Mouse (Mus musculus): ENCODE measurements around the gene 1700028P14Rik.
"Not testable (repeated sequence)": the region's sequence is repeated elsewhere in the genome, so short reads cannot be mapped to it uniquely, and the experiment has no call there.

Gene 1700028P14Rik

DNA sequence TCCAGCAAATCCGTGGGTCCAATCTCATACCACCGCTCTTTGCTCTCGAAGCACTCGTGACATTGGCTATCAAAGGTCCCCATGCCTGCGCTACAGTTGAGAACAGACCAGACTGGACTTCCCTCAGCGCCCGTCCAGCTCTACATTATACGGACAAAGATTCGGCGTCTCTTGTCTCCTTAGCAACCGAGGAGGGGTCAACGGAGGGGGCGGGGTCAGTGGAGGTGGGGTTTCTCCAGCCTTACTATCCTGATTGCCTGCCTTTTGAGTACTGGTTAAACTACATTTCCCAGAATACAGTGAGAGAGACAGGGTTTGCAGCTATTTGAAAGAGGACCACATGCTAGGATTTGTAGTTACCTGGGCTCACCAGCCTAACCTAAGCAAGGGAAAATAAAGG is at the start of gene 1700028P14Rik:
Gene 1700028P14Rik, minus strand, starts transcription at position 169 of the 400 bp plus-strand sequence.
- DNase-seq, result peak; percentile 81 to 86

DNA sequence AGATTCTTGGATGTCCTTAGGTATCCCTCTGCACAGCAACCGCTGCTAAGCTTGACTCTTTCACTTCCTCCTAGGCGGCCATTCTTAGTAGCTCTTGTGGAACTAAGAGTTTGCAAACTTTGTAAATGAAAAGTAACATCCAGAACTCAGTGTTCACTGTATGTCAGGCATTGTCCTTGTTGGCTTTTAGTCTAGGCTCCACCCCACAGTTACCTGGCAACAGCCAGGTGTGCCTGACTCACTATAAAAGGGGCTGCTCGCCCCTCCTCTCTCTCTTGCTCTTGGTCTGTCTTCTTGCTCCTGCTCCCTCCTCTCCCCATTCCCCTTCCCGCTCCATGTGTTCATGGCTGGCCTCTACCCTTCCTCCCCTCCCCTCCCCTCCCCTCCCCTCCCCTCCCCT is 46.5 kb upstream of the 1700028P14Rik start:
- DNase-seq, result no peak

DNA sequence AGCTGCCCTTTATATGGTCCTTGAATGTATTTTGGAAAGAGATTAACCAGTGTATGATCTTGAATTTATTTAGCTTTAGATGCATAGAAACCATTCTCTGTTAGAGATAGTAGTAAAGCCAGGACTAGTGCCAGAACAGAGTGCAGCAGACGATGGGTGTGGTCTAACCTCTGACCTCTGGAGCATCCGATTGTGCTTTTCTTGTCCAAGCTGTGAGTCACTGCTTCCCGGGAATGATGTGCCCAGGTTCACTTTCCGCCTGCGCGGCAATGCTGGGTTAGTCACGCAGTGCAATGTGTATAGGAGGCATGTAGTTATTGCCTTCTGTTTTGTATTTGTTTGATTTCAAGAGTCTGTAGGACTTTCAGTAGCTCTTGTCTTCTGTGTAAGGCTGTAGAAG is 45.8 kb upstream of the 1700028P14Rik start:
- peak; percentile 49 to 53 for DNase-seq

DNA sequence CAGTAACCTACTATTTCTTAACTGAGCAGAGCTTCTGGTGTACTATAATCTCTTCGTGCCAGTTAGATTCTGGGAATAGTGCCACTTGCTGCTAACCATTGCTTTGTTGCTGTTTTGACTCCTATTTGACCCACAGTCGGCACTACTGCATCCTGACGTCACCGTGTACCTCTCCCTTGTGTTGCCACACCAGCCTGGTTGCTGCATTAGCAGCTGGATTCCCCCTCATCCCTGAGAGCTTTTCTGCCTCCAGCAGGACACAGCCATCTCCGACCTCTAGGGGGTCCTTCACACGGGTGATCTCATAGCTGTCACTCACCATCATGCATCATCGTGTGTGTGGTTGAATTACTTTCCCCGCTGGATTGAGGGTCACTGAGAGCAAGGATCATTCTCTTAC is 45.2 kb upstream of the 1700028P14Rik start:
- DNase-seq, result no peak

DNA sequence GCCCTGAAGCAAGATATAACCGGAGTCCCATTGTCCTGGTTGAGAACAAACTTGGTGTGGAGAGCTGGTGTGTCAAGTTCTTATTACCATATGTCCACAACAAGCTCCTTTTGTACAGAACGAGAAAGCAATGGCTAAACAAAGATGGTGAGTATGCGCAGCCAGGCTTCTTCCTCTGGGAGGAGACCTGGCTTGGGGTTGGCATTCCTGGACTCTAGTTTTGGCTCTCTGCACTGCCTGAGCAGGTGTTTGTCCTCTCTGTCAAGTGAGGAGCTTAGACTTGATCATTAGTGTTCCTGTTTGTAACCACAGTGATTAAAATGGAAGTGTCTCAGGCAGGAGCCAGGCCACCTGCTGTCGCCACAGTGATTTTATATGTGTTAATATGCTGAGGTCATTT is 41.7 kb upstream of the 1700028P14Rik start:
- no peak for DNase-seq

DNA sequence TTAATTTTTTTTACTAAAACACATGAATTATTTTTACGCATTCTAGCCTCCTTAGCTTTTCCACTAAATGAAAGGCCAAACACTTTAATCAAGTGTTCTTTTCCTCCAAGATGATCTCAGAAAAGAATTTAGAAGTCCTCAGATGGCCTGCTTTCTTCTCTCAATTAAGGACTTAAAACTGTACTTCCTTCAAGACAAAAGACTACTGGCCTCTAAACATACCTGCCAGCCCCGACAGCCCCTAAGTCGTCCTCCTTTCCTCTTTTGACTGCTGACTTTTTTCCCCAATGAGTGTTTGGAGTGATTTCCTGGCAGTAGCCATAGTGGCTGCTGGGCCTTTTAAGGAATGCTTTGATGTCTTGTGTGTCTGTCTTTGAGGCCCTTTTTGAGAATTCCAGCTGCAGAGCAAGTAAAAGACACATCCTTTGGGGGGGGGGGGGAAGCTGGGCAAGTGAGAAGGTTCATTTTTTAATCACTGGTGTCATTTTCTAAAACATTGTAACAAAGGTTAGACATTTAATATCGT is 35.9 kb upstream of the 1700028P14Rik start:
- DNase-seq, result no peak

DNA sequence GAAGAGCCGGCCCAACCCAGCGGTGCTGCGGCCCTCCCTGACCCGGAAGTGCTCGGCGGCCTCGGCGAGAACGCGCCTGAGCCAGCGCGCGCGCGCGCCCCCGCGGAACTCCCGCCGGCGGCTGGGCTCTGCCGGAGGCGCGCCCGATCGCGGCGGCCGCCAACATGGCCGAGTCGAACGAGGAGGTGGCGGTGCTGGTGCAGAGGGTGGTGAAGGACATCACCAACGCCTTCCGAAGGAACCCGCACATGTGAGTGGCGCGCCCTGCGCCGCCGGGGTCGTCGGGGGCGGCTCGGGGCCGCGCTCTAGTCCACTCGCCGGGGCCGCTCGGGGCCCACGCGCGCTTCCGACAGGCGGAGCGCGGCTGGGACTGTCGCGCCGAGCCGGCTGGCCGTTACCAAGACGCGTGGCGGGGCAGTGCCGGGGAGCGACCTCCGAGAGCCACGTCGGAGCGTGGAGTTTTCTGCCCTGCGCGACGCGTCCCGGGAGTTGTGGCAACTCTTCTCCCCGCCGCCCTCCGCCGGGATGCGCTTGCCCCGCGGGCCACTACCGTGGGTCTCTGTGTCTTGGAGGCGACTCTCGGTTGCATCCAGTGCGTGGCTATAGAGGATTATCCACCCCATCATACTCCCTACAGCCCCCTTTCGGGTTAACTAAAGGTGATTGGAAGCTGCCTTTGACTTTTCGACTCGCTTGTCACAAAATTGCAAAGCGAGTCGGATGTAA is 34.8 kb upstream of the 1700028P14Rik start, which contains the start of gene Ptar1:
Gene Ptar1, plus strand, starts transcription at position 134 of the 726 bp plus-strand sequence.
- DNase-seq, result peak; percentile 89 to 96

DNA sequence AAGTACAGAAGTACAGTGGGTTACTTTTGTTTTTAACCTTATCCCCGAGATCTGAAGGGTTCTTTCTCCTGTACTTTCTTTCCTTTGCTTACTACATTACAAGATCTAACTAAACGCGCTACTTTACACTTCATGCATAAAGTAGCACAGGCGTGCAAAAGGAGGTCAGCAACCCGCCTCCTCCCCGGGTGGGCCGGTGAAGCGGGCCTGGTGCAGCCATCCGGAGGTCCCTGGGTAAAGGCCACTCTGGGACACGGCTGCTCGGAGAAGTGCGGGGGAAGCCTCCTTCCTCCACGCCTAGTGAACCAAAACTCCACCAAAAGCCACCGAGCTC is 34.3 kb upstream of the 1700028P14Rik start:
- DNase-seq, result no peak

DNA sequence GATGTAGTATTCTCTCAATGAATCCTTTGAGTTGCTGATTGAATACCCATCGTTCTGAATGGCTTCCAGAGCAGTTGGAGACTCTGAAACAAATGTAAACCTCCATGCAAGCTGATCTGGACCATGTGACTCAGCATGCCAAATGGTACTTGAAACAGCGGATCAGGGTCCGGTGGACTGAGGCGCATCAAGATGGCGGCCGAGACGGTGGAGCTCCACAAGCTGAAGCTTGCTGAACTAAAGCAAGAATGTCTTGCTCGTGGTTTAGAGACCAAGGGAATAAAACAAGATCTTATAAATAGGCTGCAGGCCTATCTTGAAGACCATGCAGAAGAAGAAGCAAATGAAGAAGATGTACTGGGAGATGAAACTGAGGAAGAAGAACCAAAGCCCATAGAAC is 23.0 kb upstream of the 1700028P14Rik start:
- not testable (repeated sequence) for DNase-seq

DNA sequence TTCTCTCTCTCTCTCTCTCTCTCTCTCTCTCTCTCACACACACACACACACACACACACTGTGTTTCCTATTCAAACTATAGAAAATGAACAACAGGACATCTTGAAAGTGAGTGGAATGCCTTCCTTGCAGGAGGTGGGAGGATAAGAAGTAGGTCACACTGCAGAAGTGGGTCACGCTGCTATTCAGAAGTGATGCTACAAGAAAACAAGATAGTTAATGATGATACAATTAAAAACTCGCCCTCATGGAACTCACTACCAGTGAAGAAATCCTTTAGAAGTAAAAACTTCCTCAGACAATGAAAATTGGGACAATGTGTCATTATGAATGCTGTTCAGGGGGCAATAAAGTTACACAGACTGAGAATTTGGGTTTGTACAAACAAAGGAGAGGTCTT is 20.4 kb upstream of the 1700028P14Rik start:
- DNase-seq, result no peak

DNA sequence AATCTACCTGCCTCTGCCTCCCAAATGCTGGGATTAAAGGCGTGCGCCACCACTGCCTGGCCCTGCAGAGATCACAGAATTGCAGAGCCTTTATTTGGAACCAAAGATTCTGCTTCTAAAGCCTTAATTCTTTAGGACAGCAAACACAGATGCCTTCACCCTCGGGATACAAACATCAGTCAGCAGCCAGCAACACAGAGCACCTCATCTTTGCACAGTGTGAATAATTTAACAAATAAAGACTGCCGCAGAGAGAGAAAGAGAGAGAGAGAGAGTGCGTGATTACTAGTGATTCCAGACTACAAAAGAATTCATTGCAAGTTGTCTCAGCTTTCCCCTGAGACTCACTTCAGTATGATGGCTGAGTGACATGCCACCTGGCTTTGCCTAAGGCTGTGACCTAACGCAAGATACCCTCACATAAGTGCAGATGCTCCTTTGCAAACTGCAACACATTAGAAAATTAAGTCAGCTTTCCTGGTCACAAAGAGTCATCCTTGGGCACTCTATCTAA is 15.6 kb upstream of the 1700028P14Rik start:
- no peak for DNase-seq

DNA sequence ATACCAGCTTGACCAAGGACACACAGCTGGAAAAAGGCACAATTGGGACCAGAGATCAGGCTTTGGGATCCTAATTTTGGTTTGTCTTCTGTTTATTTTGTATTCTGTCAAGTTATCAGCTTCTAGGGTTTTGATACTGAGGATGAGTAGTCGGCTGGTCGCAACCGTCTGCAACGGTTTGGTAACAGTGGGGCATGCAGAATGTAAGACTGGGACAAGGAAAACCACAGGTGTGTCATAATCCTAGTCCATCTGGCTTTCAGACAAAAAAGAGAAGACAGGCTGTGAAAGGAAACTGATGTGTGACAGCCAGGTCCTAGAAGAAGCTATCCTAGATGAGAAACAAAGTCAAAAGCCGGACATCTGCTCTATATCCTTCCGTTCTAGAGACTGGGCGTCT is 11.5 kb upstream of the 1700028P14Rik start:
- no peak for DNase-seq

DNA sequence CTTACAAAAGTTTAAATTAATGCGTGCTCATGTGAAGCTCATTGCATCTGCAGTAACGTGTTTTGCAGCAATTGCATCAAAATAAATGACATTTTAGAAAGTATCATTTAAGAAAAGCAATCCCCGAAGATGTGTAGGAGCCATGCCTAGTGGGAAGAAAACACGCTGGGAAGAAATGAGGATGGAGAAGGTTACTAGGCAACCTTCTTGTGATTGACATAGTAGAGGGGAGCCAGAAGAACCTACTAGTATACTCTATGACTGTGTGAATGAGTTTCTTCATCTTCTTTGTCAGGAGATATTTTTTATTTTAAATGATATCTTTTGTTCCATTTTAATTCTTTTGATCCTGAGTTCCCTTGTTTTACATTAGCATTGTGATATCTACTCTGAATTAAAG is 5.7 kb upstream of the 1700028P14Rik start:
- no peak for DNase-seq

DNA sequence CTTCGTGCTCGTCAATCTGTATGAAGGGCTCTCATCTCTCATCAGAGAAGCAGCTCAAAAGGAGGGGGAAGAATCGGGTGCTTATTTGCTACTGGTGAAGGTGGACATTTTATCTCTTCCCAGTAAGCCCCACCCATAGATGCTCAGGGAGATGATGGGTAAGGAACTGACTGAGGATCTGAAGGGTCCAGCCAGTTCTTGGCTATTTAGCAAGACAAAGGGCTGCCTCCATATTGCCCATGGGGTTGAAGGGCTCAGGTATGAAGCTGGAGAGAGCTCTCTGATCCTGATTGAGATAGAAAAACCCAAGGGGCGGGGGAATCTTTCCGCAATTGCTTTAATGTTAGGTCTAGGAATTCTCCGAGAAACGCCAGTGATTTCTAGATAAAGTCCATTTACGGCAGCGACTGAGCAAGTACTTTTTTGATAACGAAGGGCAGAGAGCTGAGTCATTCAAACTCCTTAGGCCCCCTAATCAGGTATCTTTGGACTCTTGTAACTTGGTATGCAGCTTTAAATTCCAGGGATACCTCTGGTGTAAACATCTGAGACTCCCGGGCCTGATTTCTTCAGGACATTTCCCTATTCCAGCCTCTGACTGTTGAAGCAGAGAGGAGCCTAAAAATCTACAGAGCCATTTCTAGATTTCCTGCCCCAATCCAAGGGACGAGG is 4.8 kb upstream of the 1700028P14Rik start:
- no peak for DNase-seq

DNA sequence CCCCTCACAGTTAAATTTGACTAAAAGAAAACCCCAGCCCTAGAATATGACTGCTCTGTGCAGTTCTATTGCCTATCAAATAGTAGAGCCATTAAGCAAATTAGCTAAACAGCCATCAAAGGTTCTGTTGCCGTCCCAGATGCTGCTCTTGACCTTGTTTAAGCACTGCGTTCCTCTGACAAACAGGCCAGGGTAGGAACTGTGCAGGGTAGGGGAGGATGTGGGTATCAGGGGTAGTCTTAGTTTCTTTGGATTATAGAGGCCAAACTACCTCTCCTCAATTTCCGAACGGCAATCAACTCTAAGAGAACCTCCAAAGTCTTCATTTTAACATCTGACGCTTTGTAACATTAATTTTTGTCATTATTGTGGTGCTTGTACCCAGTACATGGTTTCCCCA is 542 bp upstream of the 1700028P14Rik start:
- DNase-seq, result no peak

DNA sequence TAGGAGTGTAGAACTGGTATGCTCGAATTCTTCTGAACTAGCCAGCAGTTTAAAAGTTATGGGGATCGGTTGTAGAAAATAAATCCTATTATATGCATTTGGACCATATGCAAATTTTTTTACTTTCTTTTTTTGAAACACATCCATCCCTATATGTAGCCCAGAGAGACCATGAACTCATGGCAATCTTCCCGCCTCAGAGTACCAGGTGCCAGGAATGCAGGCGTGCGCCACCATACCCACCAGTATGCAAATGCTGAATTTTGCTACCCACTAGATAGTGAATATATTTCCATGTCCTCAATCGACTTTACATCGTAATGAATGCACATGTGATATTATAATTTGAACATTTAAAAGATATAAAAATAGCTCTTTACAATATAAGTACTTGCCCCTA is 5.3 kb downstream of the 1700028P14Rik start:
- DNase-seq, result no peak

DNA sequence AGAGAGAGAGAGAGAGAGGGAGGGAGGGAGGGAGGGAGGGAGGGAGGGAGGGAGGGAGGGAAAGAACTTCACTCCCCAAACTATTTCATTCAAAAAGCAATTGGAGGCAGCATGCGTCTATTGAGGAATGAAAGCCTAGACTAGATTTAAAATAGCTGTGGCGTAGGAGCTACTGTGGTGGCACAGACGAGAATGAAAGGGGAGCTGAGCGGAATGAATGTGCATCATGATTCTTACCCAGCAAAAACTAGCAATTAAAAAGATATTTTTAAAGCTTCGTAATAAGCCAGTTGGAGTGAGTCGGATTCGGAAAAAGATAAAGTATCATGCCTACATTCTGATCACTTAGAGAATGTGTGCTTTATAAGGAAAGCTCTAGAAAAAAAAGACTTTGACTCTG is 7.3 kb downstream of the 1700028P14Rik start:
- DNase-seq, result no peak

DNA sequence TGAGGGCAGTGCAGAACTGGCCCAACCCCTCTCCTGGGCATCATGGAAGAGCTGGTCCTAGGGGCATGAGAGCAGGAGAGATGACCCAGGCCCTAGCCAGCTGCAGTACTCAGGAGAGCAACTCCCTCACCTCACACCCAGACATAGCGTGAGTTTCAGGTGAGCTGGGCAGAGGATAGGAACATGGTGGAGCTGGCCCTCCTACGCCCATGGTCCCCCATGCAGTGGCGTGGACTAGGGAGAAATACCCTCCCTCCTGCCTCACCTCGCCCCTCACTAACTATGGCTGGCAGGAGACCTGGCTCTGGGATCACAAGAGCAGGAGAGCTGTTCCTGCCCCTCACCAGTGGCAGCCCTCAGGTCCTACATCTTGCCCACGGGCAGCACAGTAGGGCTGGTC is 8.8 kb downstream of the 1700028P14Rik start:
- DNase-seq, result no peak

DNA sequence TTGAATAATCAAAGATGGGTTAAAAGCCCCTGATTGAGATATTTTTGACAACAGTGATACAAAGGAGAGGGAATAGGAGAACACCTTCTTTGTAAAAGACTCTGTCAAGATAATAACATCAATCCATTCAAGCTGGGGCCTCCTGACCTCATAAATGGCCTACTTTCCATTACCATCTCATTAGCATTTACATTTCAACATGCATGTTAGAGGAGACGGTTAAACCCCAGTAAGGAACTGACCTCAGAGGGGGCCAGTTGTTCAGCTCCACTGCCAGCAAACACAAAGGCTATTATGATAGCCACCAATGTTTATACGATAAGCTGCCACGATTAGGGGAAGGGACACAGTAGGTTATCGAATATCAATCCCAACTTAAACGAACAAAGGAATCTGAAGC is 15.8 kb downstream of the 1700028P14Rik start:
- DNase-seq, result no peak

DNA sequence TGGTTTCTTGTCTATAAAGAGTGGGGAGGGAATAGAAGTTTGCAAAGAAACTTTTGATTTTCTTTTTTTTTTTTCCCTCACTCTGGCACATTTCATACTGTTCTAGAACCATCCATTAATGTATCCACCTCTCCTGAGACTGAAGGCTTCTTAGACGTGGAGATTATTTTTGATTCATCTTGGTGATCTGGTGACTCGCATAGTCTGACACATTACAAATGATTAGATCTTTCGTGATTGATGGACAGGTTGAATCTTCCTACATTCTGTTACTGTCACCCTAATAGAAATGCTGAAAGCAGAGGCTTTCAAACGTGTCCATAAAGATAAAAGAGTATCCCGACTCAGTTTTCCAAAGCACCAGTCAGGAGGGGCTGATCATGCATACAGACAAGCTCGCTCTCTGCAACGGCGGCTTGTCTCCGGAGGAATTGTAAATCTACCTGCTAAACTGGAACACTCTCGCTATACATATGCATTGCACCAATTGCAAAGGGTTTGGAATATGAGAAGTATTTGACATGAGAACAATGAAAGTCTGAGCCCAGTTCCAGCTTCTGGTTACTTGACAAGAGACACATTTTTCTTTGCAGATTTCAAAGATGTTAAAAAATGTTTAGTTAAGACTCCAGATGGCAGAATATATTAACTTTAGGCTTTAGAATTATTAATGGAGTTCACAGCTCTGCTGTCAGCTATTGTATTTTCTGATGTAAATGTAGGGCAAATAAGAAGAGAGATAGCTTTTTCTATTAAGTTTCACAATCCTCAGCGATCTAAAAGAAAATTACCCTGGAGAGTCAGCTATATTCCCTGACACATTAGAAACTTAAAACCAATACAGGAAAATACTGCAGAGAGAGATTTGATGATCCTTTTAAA is 20.8 kb downstream of the 1700028P14Rik start:
- DNase-seq, result no peak

DNA sequence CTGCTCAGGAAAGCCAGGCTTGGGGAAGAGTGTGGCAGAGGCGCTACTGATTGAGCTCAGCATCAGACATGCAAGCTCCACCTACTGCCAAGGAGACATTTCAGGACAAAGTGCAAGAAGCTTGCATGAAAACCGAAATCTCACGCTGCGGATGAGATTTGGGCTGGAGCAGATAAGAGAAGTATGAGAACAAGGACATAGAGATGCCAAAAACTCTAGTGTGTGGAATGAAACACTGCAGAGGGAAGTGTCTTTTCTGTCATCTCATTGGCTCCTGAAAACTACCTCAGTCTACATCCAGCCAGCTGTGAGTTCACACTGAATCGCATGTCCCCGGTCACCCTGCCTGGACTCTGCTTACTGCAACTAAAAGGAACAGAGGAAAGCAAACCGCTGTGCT is 38.3 kb downstream of the 1700028P14Rik start:
- DNase-seq, result no peak

DNA sequence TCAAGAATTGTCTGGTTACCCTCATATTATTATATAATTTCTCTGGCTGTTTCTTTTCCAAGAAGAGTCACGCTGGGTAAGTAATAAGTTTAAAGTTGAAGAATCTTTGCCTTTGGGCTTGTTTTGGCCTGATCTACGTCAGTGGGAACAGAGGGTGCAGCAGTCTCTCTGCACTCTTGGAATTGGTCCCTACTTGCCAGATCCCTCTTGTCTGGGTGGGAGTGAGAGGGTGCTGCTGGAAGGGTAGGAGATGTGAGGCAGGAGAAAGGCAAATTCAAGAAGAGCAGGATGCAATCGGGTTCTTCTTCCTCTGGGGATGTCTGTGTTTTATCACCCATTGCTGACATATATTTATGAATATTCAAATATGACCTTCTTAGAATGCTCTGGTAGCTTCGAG is 42.9 kb downstream of the 1700028P14Rik start:
- DNase-seq, result no peak

DNA sequence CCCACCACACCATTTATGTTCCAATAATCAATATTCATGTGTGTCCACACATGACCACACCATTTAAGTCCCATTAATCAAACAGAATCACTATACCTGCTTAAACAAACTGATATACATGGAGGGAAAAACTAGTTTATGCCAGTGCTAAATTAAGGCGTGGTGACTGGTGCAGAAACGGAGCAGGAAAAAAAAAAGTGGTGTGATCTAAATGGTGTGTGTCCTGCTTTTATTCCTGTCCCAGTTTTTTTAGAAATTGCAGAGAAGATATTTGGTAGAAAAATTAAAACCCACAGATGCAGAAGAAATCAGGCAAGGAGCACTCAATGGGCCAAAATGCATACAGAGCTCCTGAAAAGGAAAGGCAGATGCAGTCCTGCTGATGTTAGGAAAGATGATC is 44.7 kb downstream of the 1700028P14Rik start:
- no peak for DNase-seq
